Mouse (Mus musculus) urinary bladder, postnatal 14 days (tissue): ENCODE results near the gene Gm14435.
"Not testable (repeated sequence)": the region's sequence is repeated elsewhere in the genome, so short reads cannot be mapped to it uniquely, and the experiment has no call there.

Source experiments
- DNase-seq: peaks from one replicate; pipeline ENCODE4 v3.0.0; 2021; ENCODE audit warnings: low spot score

Gene Gm14435

GRCm38 (mm10) chr2:176423294-176423693, at the start of gene Gm14435:
TSS of gene Gm14435 (plus strand) at chr2:176423594.
- DNase-seq, result not testable (repeated sequence)
